Mouse (Mus musculus) embryonic facial prominence, embryonic 14.5 days (tissue): ENCODE measurements around the gene Kcnh3. TPM values are rescaled to one million over a fixed set of nuclear protein-coding genes. Genes with fewer than 3 reads are reported as not detected.

Experiments used
- ATAC-seq: fragments of 200-750 bp; cut with Nextera tagmentation; 2 replicates; pipeline ENCODE4 v1.8.0; 2017; ENCODE audit warnings: low read depth, moderate number of reproducible peaks, moderate TSS enrichment
- DNase-seq: peaks from one replicate; pipeline ENCODE4 v3.0.0-alpha.2; 2015; ENCODE audit warnings: low spot score
- H3K27ac ChIP-seq: fragments of 300-500 bp; sonication (generic); replicated peaks from 2 replicates; pipeline ENCODE4 v1.5.1; 2014; ENCODE audit warnings: low read depth, mild to moderate bottlenecking, low read length, moderate library complexity
- H3K27me3 ChIP-seq: fragments of 300-500 bp; sonication (generic); replicated peaks from 2 replicates; pipeline ENCODE4 v1.6.1; 2014; ENCODE audit warnings: low read length; ENCODE audit not compliant: control insufficient read depth, insufficient read depth
- H3K36me3 ChIP-seq: fragments of 300-500 bp; sonication (generic); 2 replicates; pipeline ENCODE4 v1.6.1; 2014; ENCODE audit warnings: low read length, mixed read lengths; ENCODE audit not compliant: control insufficient read depth, insufficient read depth
- H3K4me1 ChIP-seq: fragments of 300-500 bp; sonication (generic); 2 replicates; pipeline ENCODE4 v1.6.1; 2014; ENCODE audit warnings: antibody characterized with exemption, low read length; ENCODE audit not compliant: control insufficient read depth, insufficient read depth
- H3K4me2 ChIP-seq: fragments of 300-500 bp; sonication (generic); 2 replicates; pipeline ENCODE4 v1.6.1; 2014; ENCODE audit warnings: low read depth, mild to moderate bottlenecking, low read length, moderate library complexity, mixed read lengths
- H3K4me3 ChIP-seq: fragments of 300-500 bp; sonication (generic); 2 replicates; pipeline ENCODE4 v1.5.1; 2014; ENCODE audit warnings: low read depth, mild to moderate bottlenecking, low read length
- H3K9ac ChIP-seq: fragments of 300-500 bp; sonication (generic); 2 replicates; pipeline ENCODE4 v1.6.1; 2014; ENCODE audit warnings: low read depth, mild to moderate bottlenecking, low read length, moderate library complexity, mixed read lengths
- H3K9me3 ChIP-seq: fragments of 300-500 bp; sonication (generic); 2 replicates; pipeline ENCODE4 v1.6.1; 2016; ENCODE audit warnings: low read length; ENCODE audit not compliant: control insufficient read depth
- WGBS: fragments of 180-500 bp; shearing (Covaris S2); extraction: QIAGEN DNeasy Blood & Tissue Kit; methylation state at CpG from one replicate; pipeline ENCODE4 v1.1.7; 2014; 5-methylcytosine and 5-hydroxymethylcytosine counted together
- polyA plus RNA-seq: library from polyadenylated mRNA; unstranded; fragments of >200 nt; fragmentation: Nextera tagmentation; extraction: Ambion mirVana; gene quantifications from 2 replicates; pipeline ENCODE4 v1.2.1, GENCODE M21; 2014

The Kcnh3 gene
- polyA plus RNA-seq, 1 experiment from 2014 or later = 1.5 TPM

DNA sequence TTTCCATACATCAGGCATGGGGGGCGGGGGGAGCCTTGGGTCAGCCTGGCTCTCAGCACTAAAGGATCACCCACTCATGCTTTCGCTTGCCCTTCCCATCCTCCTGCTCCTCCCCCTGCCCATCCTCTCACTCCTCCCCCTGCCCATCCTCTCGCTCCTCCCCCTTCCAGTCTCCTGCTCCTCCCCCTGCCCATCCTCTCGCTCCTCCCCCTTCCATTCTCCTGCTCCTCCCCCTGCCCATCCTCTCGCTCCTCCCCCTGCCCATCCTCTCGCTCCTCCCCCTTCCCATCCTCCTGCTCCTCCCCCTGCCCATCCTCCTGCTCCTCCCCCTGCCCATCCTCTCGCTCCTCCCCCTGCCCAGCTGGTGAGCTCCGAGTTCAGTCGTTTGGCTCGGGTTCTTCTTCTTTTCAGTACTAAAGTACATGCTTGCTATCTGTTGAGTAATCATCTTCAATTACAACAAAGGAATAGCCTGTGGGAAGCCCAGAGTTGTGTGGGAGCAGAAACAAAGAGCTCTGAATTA lies 35.1 kb downstream of the Kcnh3 start:
- Histone ChIP-seq H3K27me3 (no peaks in the 10 kb centered on the region), H3K36me3 (no peaks in the 10 kb centered on the region), H3K4me2 (peak overlapping the region; percentile 48), H3K9ac (no peak overlapping the region), H3K27ac (no peak overlapping the region), H3K4me1 (no peaks in the 10 kb centered on the region), H3K9me3 (no peaks in the 10 kb centered on the region), H3K4me3 (peak overlapping the region; percentile 22)
- peak; percentile 48; the same call in 1 of the 2 replicates for ATAC-seq
- WGBS = 2% methylated on average over 9 of the region's 10 CpGs
- peak; percentile 79 for DNase-seq

DNA sequence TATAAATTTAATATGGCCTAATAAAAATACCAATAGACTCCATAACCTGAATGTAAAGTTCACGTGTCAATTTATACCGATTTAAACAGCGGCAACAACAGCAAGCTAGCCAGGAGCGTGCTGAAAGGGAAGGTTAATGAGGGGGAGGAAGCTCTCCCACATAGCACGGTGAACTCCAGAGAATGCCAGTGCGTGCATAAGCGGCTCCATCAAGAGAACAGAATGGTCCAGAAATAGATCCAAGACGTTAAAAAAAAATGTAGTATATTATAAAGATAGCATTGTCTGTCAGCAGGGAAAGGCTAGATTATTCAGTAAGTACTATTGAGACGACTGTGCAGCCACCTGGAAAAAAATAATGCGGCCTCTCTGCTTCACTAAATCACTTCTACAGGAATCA lies 38.0 kb downstream of the Kcnh3 start:
- Histone ChIP-seq H3K4me1 (no peaks in the 10 kb centered on the region), H3K27me3 (no peaks in the 10 kb centered on the region), H3K4me3 (no peak overlapping the region), H3K4me2 (no peak overlapping the region), H3K36me3 (no peaks in the 10 kb centered on the region), H3K9ac (no peak overlapping the region), H3K27ac (no peak overlapping the region), H3K9me3 (no peaks in the 10 kb centered on the region)
- DNase-seq (no peak), ATAC-seq (no peak)
- 58% methylated on average over 10 of the region's 10 CpGs for WGBS

GRCm38 (mm10) chr15:99264363-99264762 lies 39.7 kb downstream of the Kcnh3 start:
- Histone ChIP-seq H3K4me2 (no peak overlapping the region), H3K9me3 (no peaks in the 10 kb centered on the region), H3K36me3 (no peaks in the 10 kb centered on the region), H3K4me3 (no peak overlapping the region), H3K27ac (no peak overlapping the region), H3K27me3 (no peaks in the 10 kb centered on the region), H3K9ac (no peak overlapping the region), H3K4me1 (no peaks in the 10 kb centered on the region)
- WGBS = 67% methylated on average over 2 of the region's 2 CpGs
- no peak for ATAC-seq
- DNase-seq = no peak

GRCm38 (mm10) chr15:99265679-99266078 lies 41.0 kb downstream of the Kcnh3 start:
- H3K4me1 ChIP-seq = no peaks in the 10 kb centered on the region
- no peak overlapping the region for H3K9ac ChIP-seq
- 17% methylated on average over 4 of the region's 4 CpGs for WGBS
- no peaks in the 10 kb centered on the region for H3K27me3 ChIP-seq
- DNase-seq (peak; percentile 94), ATAC-seq (peak; percentile 72)
- no peak overlapping the region for H3K27ac ChIP-seq
- H3K9me3 ChIP-seq = no peaks in the 10 kb centered on the region
- H3K36me3 ChIP-seq = no peaks in the 10 kb centered on the region
- H3K4me3 ChIP-seq = no peak overlapping the region
- no peak overlapping the region for H3K4me2 ChIP-seq

DNA sequence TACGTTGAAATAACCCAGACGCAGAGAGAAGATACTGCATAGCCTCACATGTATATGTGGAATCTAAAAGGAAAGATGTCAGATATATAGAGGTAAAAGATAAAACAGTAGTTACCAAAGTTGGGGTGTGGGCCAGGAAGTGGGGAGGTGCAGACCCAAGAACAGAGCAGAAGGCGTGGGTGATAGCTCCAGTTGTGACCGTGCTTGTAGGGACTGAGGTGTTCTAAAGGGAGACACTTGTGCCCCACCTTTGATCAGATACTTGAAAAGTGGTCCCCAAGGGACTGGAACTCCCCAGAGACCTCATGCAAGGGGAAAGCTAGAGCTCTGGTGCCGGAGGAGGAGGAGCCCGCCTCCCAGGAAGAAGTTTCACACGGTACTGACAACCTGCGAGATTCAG lies 51.4 kb downstream of the Kcnh3 start:
- H3K27ac ChIP-seq = no peak overlapping the region
- DNase-seq = no peak
- no peak overlapping the region for H3K9ac ChIP-seq
- H3K4me2 ChIP-seq = no peak overlapping the region
- 85% methylated on average over 8 of the region's 8 CpGs for WGBS
- no peaks in the 10 kb centered on the region for H3K36me3 ChIP-seq
- H3K27me3 ChIP-seq = no peaks in the 10 kb centered on the region
- H3K9me3 ChIP-seq = no peaks in the 10 kb centered on the region
- no peak overlapping the region for H3K4me3 ChIP-seq
- no peak for ATAC-seq
- H3K4me1 ChIP-seq = no peaks in the 10 kb centered on the region

DNA sequence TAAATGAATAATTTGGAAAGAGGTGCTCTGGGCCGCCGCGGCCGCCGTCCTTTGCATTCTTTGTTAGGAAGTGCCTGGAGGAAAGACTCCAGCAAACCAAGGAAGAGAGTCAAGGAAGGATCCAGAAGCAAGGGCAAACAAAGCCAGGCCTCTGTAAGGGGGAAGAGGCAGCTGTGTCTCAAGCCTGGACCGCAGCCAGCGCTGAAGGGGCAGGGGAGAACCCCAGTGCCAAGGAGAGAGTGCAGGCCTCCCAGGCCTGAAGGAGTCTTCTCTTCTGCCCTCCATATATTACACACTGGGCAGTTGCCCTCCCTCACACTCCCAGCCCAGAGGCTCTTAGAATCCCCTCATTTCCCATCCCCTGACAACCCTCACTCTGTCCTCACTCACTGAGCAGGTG lies 53.6 kb downstream of the Kcnh3 start:
- ATAC-seq (no peak), DNase-seq (no peak)
- Histone ChIP-seq H3K36me3 (no peaks in the 10 kb centered on the region), H3K4me3 (no peak overlapping the region), H3K4me2 (no peak overlapping the region), H3K9ac (no peak overlapping the region), H3K9me3 (no peaks in the 10 kb centered on the region), H3K4me1 (no peaks in the 10 kb centered on the region), H3K27me3 (no peaks in the 10 kb centered on the region), H3K27ac (no peak overlapping the region)
- 70% methylated on average over 7 of the region's 7 CpGs for WGBS

DNA sequence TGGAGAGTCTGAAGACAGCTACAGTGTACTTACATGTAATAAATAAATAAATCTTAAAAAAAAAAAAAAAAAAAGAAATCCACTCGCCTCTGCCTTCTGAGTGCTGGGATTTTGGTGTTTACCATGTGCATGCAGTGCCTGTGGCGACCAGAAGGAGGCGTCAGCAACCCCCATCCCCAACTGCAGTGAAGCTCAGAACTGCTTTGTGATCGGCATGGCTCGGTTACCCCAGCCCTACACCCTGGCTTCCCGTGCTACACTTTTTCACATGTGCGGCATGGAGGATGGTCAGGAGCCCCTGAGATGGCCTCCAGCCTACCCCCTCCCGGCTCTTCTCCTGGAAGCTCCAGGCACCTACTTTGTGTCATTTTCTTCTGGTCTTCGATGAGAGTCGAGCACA lies 58.8 kb downstream of the Kcnh3 start:
- H3K36me3 ChIP-seq = no peaks in the 10 kb centered on the region

GRCm38 (mm10) chr15:99284527-99285188 lies 60.0 kb downstream of the Kcnh3 start:
- Histone ChIP-seq H3K4me2 (no peak overlapping the region), H3K27me3 (no peaks in the 10 kb centered on the region), H3K4me3 (no peak overlapping the region), H3K9me3 (no peaks in the 10 kb centered on the region), H3K36me3 (no peaks in the 10 kb centered on the region), H3K9ac (no peak overlapping the region), H3K4me1 (no peaks in the 10 kb centered on the region), H3K27ac (no peak overlapping the region)
- WGBS = 39% methylated on average over 14 of the region's 14 CpGs
- peak; percentile 79 for ATAC-seq
- peak; percentile 62 for DNase-seq

More for the DNA sequence above, 58.8 kb downstream of the Kcnh3 start:
- Histone ChIP-seq H3K4me2 (no peak overlapping the region), H3K27me3 (no peaks in the 10 kb centered on the region), H3K9me3 (no peaks in the 10 kb centered on the region), H3K4me1 (no peaks in the 10 kb centered on the region), H3K4me3 (no peak overlapping the region), H3K27ac (no peak overlapping the region), H3K9ac (no peak overlapping the region)
- no peak for ATAC-seq
- no peak for DNase-seq
- 68% methylated on average over 10 of the region's 10 CpGs for WGBS

DNA sequence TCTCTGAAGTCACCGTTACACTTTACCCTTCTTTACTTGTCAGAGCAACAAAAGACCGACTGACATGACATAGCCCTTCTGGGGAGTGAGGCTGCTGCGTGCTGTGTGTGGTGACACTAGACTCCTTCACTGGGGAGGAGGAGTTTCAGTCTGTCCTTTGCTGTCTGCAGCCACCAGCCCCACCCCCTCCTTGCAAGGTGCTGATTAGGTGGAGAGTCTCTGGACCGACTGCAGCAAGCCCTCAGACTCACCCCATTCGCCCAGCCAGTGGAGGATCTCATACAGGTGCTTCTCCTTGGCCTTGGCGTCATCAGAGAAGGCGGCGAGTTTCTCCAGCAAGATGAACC lies 60.5 kb downstream of the Kcnh3 start:
- no peaks in the 10 kb centered on the region for H3K27me3 ChIP-seq
- WGBS = 64% methylated on average over 7 of the region's 8 CpGs
- no peak overlapping the region for H3K4me3 ChIP-seq
- H3K9ac ChIP-seq = no peak overlapping the region
- H3K36me3 ChIP-seq = no peaks in the 10 kb centered on the region
- no peaks in the 10 kb centered on the region for H3K9me3 ChIP-seq
- no peak overlapping the region for H3K27ac ChIP-seq
- H3K4me2 ChIP-seq = no peak overlapping the region
- H3K4me1 ChIP-seq = no peaks in the 10 kb centered on the region
- ATAC-seq = 0 out of 2 replicates have a peak, but pooled peaks have one; percentile 15
- no peak for DNase-seq
